Comparison of ENCODE assay signal across 14 mouse cellular contexts in the genomic region with DNA sequence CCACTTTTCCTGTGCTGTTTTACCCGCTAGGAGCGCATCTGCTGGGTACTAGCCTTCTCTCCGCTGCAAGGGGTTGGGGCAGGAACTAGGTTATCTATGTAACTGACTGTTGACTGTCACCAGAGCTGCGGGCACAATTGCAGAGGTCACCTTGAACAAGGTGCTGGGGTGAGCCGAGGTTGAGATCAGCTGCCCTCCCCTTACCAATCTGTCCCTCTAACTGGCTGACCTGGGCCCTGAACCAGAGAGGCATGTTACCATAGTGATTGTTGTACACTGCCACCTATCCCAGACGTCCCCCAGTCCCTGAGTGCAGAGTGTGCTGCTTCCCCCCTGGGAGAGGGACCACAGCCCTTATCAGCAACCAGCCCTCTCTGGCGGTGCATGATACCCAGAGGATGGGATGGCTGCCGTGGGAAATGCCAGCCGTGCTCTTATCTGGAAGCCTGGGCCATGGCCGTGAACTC. TPM values are rescaled to one million over a fixed set of nuclear protein-coding genes. Genes with fewer than 3 reads are reported as not detected.
DNase-seq lines count a peak whose midpoint lies in the region; ATAC-seq lines count a peak whose summit lies in the region.
"Had no signal": no experiment of that assay in that cellular context is flagged by ENCODE, and none has a peak within 500 bp of the region (broad histone marks: within the 10 kb centered on the region; RNA-seq: fewer than 3 reads in every experiment).

No protein-coding gene starts in this region.

- H3K9me3 ChIP-seq in megakaryocyte, embryonic 14.5 days = no peaks in the 10 kb centered on the region
- no peaks in the 10 kb centered on the region for H3K9me3 ChIP-seq in limb, embryonic 10.5 days (replicated peaks)
- H3K9me3 ChIP-seq: embryonic facial prominence, embryonic 15.5 days; limb, embryonic 12.5 days had no signal

- peaks cover 99% of the 10 kb centered on the region for H3K36me3 ChIP-seq in megakaryocyte, embryonic 14.5 days (replicated peaks; ENCODE audit: low read length)
- no peaks in the 10 kb centered on the region for H3K36me3 ChIP-seq in limb, embryonic 10.5 days
- H3K36me3 ChIP-seq: embryonic facial prominence, embryonic 15.5 days; limb, embryonic 12.5 days had no signal

- WGBS in limb, embryonic 10.5 days = 75% methylated on average over 10 of the region's 10 CpGs

- no peaks in the 10 kb centered on the region for H3K27me3 ChIP-seq in megakaryocyte, embryonic 14.5 days (replicated peaks)
- H3K27me3 ChIP-seq in limb, embryonic 10.5 days (ENCODE audit: low read depth, poor library complexity, severe bottlenecking) = peaks cover 15% of the 10 kb centered on the region
- H3K27me3 ChIP-seq: embryonic facial prominence, embryonic 15.5 days; Patski had no signal

- peak overlapping the region; percentile 54 for H3K27ac ChIP-seq in limb, embryonic 10.5 days
- H3K27ac ChIP-seq: embryonic facial prominence, embryonic 15.5 days; limb, embryonic 12.5 days had no signal

- no peak for ATAC-seq in megakaryocyte, adult 5-6 weeks (ENCODE audit: poor library complexity, severe bottlenecking)
- ATAC-seq: Patski had no signal

- H3K4me3 ChIP-seq in megakaryocyte, embryonic 14.5 days (replicated peaks) = peak overlapping the region; percentile 85
- H3K4me3 ChIP-seq in limb, embryonic 10.5 days = no peak overlapping the region
- H3K4me3 ChIP-seq: embryonic facial prominence, embryonic 15.5 days; limb, embryonic 12.5 days had no signal

- peak; percentile 97 for DNase-seq in c-Kit-positive CD71-positive TER-119-positive erythroid progenitor cells, embryonic 14.5 days (ENCODE audit: low spot score)
- DNase-seq in limb, embryonic 10.5 days (ENCODE audit: low spot score) = no peak
- peak; percentile 82 to 88 for DNase-seq in spleen, postnatal 10 days (ENCODE audit: low spot score in 2 of 2)
- DNase-seq in gastrocnemius, postnatal 10 days = no peak
- no peak for DNase-seq in right cerebral cortex, postnatal 14 days
- DNase-seq: cerebellum, adult 11 months; gastrocnemius, postnatal 36 days; kidney, postnatal 4 days; right cerebral cortex, postnatal 4 days had no signal

- H3K4me1 ChIP-seq in megakaryocyte, embryonic 14.5 days = peaks cover 100% of the 10 kb centered on the region
- H3K4me1 ChIP-seq in limb, embryonic 10.5 days = peaks cover 70% of the 10 kb centered on the region

RNA-seq across cellular contexts. Expression of a gene that starts 39.1 kb away (rescaled TPM):
- polyA plus RNA-seq in megakaryocyte, embryonic 14.5 days (2012; ENCODE audit: insufficient read depth, low replicate concordance) = 1.8 TPM in 1 of 2 replicates, not detected in the other
- total RNA-seq in megakaryocyte, adult 5-6 weeks (2015) = not detected in 2 replicates
- total RNA-seq in megakaryocyte, adult 5-6 weeks (2017) = not detected in 2 replicates
- polyA plus RNA-seq in limb, embryonic 10.5 days (2016; fragmentation: Nextera tagmentation; extraction: Ambion mirVana) = not detected in 2 replicates
- total RNA-seq in gastrocnemius, postnatal 10 days (2021) = not detected
- total RNA-seq: gastrocnemius, postnatal 36 days had no signal
- polyA plus RNA-seq: limb, embryonic 12.5 days had no signal

RNA-seq across cellular contexts. Expression of a gene that starts 39.5 kb away (rescaled TPM):
- polyA plus RNA-seq in megakaryocyte, embryonic 14.5 days (2012; ENCODE audit: insufficient read depth, low replicate concordance) = 1,238 and 3,030 TPM in 2 replicates
- total RNA-seq in megakaryocyte, adult 5-6 weeks (2015) = 4.3 and 4.5 TPM in 2 replicates
- 4.8 and 5.6 TPM in 2 replicates for total RNA-seq in megakaryocyte, adult 5-6 weeks (2017)
- 1.3 and 1.5 TPM in 2 replicates for polyA plus RNA-seq in limb, embryonic 10.5 days (2016; fragmentation: Nextera tagmentation; extraction: Ambion mirVana)
- total RNA-seq in gastrocnemius, postnatal 10 days (2021) = 10 to 100 TPM; 10.6 to 12.8 TPM

RNA-seq across cellular contexts. Expression of a gene that starts 54.9 kb away (rescaled TPM):
- 80.4 and 130 TPM in 2 replicates for polyA plus RNA-seq in megakaryocyte, embryonic 14.5 days (2012; ENCODE audit: insufficient read depth, low replicate concordance)
- total RNA-seq in megakaryocyte, adult 5-6 weeks (2015) = 19.6 and 22.0 TPM in 2 replicates
- total RNA-seq in megakaryocyte, adult 5-6 weeks (2017) = 50.2 and 63.1 TPM in 2 replicates
- polyA plus RNA-seq in limb, embryonic 10.5 days (2016; fragmentation: Nextera tagmentation; extraction: Ambion mirVana) = 84.2 and 86.1 TPM in 2 replicates
- 10 to 100 TPM; 23.7 to 27.8 TPM for total RNA-seq in gastrocnemius, postnatal 10 days (2021)

Comparison
In these comparisons a context has a peak if more than half of its experiments do, and no peak if none do; other contexts are left out.
1. DNase-seq: peak in c-Kit-positive CD71-positive TER-119-positive erythroid progenitor cells, embryonic 14.5 days (single experiment) and spleen, postnatal 10 days (2 of 2); none in limb, embryonic 10.5 days (single experiment), gastrocnemius, postnatal 10 days (single experiment) and right cerebral cortex, postnatal 14 days (single experiment).